Mouse (Mus musculus) left cerebral cortex, postnatal 36 days (tissue): ENCODE data around the gene Rabgap1l. TPM values are rescaled to one million over a fixed set of nuclear protein-coding genes. Genes with fewer than 3 reads are reported as not detected.

Experiments
- DNase-seq, 2 experiments: peaks; one replicate each; pipeline ENCODE4 v3.0.0; 2021 to 2022; ENCODE audit warnings: low spot score in 2 of 2, mixed read lengths in 1 of 2
- intact Hi-C: fragments of 180-260 bp; cut with DNase I; formaldehyde crosslinking; loops from one replicate; pipeline ENCODE4 v1.15.1; 2025
- total RNA-seq, 2 experiments: library from RNA; stranded (reverse); gene quantifications; 2 replicates each; pipeline ENCODE4 v1.2.3; 2021

Gene Rabgap1l
- total RNA-seq, 2 experiments from 2014 or later, result 190 to 205 TPM

DNA sequence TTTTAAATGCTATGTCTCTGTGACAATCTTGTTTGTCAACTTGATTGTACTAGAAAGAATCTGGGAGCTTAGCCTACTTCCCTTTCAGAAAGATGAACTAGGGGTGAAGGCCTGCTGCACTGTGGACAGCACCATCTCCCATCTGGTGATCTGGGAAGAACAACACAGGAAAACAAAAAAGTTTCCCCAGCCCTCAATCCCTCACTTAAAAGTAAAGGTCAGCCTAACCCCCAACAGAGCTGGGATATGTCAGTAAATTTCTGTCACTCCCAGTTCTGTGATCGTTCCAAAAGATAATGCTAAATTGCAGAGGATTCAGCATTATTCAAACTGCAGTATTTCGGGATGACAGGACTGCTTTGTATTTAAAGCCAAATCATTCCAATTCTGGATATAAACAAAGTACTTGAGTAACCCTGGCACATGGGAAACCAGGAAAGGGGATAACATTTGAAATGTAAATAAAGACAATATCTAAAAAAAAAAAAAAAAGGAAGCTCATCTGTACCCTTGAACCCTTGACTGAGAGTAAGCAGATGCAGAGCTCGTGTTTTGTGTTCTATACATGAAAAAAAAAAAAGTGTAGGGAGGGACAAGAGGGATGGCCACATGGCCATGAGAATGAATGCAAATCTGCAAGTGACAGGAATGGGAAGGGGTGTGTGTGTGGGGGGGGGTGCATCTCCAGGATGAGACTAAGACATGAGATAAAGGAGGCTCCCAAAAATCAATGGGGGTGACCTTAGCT, 511.5 kb downstream of the Rabgap1l start:
- intact Hi-C loops, result no loop called here

DNA sequence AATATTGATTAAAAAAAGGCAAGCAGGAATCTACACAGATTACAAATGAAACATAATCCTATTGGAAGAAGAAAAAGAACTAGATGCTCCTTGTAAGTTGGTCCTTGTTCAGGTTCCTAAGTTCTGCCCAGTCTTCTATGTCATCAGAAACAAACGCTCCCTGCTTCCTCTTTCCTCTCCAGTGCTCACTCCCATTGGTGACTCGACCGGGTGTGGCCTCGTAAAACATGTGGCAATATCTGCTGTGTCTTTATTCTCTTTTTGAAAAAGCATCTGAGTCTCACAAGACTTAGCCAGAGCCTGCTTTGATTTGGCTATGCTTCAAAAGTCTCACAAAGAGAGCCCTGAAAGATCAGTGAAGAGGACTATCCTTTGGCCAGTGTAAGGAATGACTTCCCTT, 512.4 kb downstream of the Rabgap1l start:
- intact Hi-C loops, result no loop called here
- DNase-seq, result no peak

More for the DNA sequence above, 511.5 kb downstream of the Rabgap1l start:
- DNase-seq, result no peak

DNA sequence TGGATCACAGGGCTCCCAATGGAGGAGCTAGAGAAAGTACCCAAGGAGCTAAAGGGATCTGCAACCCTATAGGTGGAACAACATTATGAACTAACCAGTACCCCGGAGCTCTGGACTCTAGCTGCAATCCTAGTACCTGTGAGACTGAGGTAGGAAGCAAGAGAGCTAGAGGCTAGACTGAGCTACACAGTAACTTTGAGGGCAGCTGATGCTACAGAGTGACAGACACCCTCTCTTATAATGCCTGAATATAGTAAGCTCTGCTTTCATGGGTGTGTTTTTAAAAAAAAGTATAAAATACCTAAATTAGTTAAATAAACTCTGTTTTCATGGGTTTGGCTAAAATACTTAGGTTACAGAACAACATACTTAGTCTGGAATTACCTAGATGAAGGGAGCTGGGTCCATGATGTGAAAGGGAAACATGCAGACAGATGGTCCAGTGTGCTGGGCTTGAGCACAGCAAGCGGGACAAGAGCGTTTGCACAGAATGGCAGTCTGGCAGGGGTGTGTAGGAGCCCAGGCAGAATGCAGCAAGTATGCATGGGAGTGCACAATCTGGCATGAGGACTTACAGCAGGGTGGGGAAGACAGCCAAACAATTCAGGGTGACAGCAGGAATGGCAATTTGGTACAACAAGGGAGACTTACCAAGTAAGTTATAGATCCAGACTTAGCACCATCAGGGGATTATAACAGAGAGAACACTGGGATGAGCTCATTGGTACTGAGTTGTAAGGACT, 514.9 kb downstream of the Rabgap1l start:
- DNase-seq, result peak; percentile 44 to 48
- intact Hi-C loops, result no loop called here

DNA sequence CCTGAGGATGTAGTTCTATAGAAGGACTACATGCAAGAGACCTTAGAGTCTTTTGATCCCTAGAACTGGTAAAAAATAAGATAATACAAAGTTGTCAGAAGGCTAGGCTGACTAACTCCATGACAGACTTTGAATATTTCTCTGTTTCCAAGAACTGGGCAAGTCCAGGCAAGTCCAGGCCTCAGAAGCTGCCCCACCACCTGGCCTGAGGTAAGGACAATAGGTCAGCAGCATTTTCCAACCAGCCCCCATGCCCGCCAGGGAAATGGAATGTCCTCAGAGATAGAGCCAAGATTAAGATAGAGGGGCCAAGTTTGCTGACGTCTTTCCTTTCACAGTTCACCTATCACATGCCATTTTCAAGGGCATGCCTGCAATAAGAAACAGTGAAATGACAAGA, 517.8 kb downstream of the Rabgap1l start:
- intact Hi-C loops, result no loop called here
- DNase-seq, result no peak

DNA sequence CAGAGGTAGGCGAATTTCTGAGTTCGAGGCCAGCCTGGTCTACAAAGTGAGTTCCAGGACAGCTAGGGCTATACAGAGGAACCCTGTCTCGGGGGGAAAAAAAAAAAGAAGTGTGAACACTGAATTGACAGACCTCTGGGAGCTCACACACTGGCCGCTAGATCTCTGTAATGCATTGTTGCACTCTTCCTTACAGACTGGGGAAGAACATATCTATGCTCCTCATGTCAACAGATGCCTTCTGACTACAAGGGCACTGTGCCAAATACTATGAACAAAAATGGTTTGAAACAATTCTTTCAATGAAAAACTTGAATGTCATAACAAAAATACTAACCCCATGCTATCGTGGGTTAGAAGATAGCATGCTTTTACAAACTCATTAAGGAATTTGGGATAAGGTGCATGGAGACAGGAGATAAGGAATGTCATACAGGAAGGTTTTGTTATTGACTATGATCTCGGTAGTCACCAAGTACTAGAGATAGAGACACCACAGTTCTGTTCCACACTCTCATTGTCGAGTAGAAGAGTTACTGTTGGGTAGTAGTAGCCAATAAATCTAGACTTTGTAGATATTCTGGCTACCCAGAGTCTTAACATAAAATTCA, 519.8 kb downstream of the Rabgap1l start:
- DNase-seq, result no peak
- intact Hi-C loops, result no loop called here

DNA sequence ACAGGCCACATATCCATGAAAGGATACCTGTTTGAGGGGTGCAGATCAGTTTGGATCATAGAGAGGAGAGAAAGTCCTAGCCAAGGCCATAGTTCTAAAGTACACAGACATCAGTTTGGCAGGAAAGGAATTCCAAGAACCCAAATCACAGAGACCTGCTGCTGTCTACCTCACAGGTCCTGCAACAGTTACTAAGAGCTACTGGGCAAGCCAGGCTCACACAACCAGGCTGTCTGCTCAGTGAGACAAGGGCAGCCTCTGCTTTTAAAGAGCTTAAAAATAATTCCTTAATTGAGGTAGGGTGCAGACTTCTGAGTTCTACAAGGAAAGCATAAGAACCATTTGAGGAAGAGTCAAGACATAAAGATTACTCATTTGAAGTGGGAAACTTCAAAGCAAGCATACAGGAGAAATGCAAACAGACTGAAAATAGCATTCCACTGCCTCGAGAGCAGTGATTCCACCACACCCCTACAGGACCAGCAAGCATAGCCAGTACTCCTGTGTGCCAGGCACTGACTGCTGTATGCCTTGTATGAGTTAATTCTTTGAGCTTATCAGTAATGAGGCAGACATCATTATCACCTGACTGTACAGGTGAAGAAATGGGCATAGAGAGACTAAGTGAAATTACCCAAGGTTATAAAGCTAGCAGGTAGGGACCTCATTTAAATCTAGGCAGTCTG, 521.6 kb downstream of the Rabgap1l start:
- no peak for DNase-seq
- intact Hi-C loops, result no loop called here

DNA sequence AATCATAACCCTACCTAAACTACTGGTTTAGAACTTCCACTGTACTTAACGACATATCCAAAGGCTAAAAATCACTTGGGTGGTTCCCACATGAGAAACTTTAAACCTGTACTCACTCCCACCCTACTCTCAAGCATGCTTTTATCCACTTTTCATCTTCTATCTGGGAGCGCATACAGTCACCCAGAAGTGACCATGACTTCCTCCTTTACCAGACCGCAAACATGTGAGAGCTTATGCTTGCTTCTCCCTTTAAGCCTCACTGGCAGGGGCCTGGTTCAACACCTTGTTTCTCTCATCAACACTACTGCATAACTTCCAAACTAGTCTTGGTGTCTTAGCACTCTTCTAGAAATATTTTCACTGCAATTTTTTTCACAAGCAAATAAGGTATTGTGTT, 524.7 kb downstream of the Rabgap1l start:
- intact Hi-C loops, result no loop called here
- DNase-seq, result no peak

DNA sequence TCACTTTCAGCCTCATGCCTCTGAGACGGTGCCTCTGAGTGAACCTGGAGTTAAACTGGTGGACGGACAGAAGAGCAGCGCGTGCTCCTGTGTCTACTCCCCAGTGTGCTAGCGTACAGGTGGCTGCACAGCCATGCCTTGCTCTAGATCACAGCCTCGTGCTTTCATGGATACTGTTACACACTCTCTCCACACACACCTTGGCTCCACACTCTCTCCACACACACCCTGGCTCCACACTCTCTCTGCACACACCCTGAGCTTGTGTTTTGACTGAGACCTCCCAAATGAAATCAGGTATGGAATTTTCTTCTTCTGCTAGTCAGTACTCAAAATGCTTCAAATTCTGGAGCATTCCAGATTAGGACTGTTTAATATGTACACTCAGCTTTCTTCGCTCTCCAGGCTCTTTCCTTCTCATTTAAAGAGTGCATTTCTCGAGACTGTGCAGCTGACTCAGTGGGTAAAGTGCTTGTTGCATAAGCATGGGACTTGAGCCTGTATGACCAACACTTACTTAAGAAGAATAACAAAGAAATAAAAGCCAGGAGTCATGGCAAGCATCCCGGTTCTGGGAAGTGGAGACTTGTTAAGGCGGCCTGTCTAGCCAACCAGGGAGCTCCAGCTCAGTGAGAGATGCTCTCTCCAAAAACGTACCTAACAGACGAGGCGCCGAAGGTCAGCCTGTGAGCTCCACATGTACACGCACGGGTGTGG, 529.2 kb downstream of the Rabgap1l start:
- no peak for DNase-seq
- intact Hi-C loops, result no loop called here

DNA sequence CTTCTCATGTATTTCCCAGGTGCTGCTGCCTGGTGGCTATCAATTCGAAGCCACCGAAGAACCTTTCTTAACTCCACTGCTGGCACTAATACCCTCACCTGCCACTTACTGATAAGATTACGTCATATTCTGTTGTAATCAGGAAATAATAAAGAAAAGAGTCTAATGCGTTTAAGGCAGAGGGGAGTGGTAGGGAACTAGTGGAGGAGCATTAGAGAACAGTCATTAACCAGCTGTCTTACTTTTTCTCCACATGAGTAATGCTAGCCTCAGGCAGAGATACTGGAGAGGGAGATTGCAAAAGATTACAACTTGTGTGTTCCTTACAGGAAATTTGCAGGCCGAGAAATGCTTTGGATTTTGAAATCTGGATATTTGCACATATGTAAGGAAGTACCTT, 530.0 kb downstream of the Rabgap1l start:
- intact Hi-C loops, result no loop called here

DNA sequence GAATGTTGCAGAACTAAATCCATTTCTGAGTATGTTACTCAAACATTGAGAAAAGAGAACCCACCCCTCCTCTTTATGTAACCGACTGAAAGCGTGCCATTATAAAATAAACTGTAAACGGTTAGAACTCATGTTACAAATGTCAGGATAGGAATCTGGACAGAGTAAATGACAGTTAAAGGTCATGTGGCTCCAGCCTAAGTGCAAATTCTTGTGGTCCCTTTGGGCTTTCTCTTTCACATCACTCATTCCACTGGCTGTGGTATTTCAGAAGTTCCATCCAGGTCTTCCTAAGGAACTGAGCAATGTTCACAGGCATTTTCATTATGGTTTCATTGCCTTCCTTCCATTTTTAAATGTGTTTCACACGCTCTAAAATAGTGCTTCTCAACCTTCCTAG, 530.6 kb downstream of the Rabgap1l start:
- no peak for DNase-seq
- intact Hi-C loops, result no loop called here

More for the DNA sequence above, 530.0 kb downstream of the Rabgap1l start:
- no peak for DNase-seq

DNA sequence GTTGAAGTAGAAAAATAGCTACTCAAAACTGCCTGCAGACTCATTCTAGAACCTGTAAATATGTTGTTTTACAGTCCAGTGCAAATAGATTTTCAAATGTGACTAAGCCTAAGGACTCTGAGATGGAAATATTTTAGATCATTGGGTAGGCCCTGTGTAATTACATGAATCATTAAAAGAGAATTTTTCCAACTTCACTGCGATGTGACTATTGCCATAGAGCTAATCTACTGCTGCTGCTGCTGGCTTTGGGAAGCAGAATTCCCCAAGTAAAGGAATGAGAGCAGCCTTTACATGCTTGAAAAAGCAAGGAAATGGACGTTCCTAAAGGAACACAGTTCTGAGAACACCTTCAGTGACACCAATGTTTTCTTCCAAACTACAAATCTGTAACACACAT, 531.2 kb downstream of the Rabgap1l start:
- no peak for DNase-seq
- intact Hi-C loops, result no loop called here

DNA sequence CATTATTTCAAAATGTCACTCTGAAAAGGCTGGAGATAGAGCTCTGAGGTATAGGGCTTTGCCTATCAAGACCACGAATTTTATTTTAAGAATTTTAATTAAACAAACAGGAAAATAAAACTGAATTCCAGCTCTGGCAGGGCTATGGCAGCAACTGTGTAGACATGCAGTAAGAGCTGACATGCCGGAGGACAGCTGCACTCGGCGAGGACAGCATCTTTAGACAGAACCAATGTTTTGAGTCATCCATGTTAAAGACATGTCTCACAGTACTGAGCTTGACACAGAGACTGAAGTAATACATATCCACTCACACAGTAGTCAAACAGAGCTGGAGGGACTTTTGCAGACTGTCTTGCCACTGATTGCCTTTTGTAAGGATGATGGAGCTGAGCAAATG, 532.4 kb downstream of the Rabgap1l start:
- intact Hi-C loops, result no loop called here
- DNase-seq, result no peak

DNA sequence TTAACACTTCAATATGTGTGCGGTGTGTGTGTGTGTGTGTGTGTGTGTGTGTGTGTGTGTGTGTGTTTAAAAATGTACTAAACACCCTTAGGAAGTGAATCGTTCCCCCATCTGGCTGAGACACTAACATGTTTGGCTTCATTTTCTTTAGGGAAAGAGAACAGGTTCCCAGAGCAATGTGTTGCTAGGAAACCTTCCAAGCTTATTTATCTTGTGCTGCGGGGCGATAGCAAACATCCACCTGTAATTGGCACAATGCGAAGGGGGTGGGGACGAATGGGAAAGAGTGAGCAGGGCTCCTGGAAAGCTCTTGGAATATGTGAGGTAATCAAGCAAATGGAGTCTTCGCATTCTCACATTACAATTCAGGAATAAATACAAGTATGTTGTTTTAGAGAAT, 533.1 kb downstream of the Rabgap1l start:
- no peak for DNase-seq
- intact Hi-C loops, result no loop called here

DNA sequence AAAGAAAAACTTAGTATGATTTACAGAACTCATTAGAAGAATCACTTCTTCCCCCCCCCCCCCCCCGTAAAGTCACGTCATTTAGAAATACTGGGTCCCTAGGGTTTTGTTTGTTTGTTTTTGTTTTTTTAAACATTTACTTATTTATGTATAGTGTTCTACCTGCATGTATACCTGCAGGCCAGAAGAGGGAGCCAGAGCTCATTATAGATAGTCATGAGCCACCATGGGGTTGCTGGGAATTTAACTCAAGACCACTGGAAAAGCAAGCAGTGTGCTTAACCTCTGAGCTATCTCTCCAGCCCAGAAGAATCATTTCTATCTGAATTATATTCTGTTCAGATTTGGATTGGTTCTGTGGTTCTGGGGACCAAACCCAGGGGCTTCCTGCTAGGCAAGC, 539.9 kb downstream of the Rabgap1l start:
- DNase-seq, result no peak
- intact Hi-C loops, result no loop called here

DNA sequence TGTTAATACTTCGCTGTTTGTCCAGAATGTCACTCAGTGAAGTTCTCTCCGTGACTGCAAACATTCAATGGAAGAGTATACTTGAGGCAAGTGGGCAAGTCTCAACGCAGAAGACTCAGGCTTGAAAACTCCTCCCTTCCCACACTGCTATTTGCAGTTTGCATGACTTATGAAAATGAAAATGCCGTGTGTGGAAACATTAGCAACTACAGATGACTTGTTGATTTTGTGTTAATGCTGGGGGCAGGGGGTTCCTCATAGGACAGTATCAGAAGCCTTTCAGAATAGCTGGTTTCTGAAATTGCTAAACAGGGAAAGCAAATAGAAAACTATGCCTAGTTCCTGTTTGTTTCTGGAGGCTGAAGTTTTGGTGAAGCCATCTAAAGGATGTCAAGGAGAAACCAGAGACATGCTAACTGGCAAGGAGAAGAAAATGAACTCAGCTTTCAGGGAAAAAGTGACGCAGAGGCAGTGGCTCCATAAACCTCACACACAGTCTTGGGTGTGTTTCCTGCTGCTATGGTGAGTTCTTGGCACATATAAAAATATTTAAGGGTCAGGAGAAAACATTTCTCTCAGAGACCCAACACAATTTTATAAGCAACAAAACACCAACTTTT, 541.5 kb downstream of the Rabgap1l start:
- intact Hi-C loops, result no loop called here
- no peak for DNase-seq

DNA sequence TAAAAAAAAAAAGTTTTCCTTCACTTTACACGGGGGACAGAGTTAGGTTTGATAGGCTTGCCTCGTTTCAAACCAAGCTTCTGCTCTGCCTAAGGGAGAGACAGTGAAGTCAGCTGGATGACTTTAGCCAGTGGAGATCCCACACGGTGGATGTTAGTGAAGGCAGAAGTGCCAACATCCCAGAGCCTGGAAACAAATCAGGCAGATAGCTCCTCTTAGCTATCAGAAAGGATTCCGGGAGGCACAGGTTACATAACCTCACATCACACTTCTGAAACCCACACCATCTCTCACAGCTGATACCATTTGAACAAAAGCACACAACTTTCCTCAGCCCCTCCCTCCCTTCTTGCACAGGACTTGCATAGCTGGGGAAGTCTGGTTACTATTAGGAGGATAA, 542.2 kb downstream of the Rabgap1l start:
- intact Hi-C loops, result no loop called here
- DNase-seq, result no peak

DNA sequence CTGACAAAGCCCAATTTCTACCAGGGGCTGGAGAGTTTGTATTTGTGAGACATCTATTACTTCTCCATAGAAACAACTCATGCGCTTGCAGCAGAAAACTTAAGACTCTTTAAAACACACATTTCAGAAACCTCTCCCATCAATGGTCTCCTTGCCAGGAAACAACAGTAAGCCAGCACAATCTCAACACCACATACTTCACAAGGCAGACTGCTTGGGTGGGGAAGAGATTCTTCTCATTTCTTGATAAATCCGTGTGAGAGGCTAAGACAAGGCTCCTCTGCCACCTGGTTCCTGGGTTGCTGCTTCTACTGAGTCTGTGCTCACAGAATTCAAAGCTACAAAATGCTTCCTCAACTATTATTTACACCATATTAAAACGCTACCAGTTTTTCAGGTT, 543.2 kb downstream of the Rabgap1l start:
- no peak for DNase-seq
- intact Hi-C loops, result no loop called here

DNA sequence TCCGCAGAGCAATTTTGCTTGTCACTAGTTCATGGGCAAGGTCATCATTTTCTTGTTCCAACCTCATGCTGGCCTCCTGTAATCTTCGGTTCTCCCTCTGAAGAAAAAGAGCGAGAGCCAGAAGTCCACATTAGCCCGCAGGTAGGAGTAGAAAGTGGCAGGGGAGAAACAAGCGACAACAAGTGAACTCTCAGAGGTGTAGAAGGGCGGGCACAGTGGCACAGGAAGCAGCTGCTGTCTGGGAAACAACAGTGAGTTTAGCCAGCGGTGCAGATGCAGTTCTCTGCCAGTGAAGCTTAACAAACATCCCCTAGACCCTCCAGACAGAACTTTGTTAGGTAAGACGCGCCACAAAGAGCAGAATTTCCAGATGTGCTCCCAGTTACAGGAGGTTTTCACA, 545.5 kb downstream of the Rabgap1l start:
- no peak for DNase-seq
- intact Hi-C loops, result no loop called here

DNA sequence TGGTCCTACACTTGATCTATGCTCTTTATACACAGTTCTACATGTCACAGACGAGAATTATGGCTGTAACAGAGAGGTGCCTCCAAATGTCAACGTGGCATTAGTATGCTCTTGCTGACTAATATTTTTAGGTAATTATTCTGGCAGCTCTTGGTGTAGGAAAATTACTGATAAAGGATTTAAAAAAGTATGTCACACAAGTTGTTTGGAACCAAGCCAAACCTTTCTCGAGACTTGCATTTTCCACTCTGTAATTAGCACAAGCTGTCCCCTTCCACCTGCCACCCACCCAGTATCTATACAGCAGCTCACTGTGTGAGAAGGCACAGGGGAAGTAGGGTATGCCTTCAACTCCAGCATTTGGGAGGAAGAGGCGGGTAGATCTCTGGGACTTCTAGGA, 546.2 kb downstream of the Rabgap1l start:
- intact Hi-C loops, result no loop called here
- DNase-seq, result no peak
